Mouse (Mus musculus): Measurements from ENCODE around the gene Litaf. TPM values are rescaled to one million over a fixed set of nuclear protein-coding genes. Genes with fewer than 3 reads are reported as not detected.

Litaf gene
- polyA plus RNA-seq, 1 experiment, result 103 TPM

GRCm38 (mm10) chr16:11093717-11094386, 27.9 kb upstream of the Litaf start:
- TF ChIP-seq E2F4 (IDR thresholded peaks at IDR 0.05; ENCODE audit: insufficient read depth) (no peak), SRF (IDR thresholded peaks at IDR 0.05; ENCODE audit: control insufficient read depth, insufficient read length, low read depth) (no peak)
- Histone ChIP-seq H3K27me3 (ENCODE audit: control insufficient read depth, insufficient read depth, insufficient read length) (no peaks in the 10 kb centered on the region), H3K36me3 (ENCODE audit: control insufficient read depth, insufficient read depth) (peaks cover 51% of the 10 kb centered on the region), H3ac (ENCODE audit: control insufficient read depth, insufficient read length) (no peak overlapping the region), H3K79me2 (ENCODE audit: control insufficient read depth, insufficient read depth) (no peaks in the 10 kb centered on the region), H3K4me2 (ENCODE audit: low read depth) (no peak overlapping the region), H3K4me3 (no peak overlapping the region)

DNA sequence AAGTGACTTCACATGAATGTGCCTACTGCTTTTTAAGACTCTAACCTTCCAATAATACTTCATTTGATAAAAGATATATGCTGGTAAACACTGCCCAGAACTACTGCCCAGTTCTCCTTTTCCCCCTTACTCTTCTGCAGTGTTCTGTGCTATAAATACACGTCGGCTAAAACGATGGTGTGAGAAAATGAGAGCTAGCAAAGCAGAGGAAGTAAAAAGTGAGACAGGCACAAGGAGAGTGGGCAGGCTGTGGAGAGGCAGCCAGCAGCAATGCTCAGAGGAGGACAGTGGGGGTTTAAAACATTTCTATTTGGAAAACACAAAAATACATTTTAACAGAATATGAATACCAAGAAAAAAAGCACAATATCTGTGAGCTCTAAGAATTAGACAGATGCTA, 26.6 kb upstream of the Litaf start:
- TF ChIP-seq TCF12 (IDR thresholded peaks at IDR 0.05; ENCODE audit: insufficient read depth, poor library complexity, severe bottlenecking), result no peak
- TF ChIP-seq TCF3 (IDR thresholded peaks at IDR 0.05; ENCODE audit: insufficient read length, low read depth), result no peak
- no peak for TF ChIP-seq POLR2A (IDR thresholded peaks at IDR 0.05; ENCODE audit: insufficient read length, low read depth)
- no peak for TF ChIP-seq USF1 (IDR thresholded peaks at IDR 0.05; ENCODE audit: low read depth)
- TF ChIP-seq MAX (IDR thresholded peaks at IDR 0.05; ENCODE audit: low read depth), result no peak
- no peak for TF ChIP-seq E2F4 (IDR thresholded peaks at IDR 0.05; ENCODE audit: insufficient read depth)
- no peak for TF ChIP-seq MYOD1 (IDR thresholded peaks at IDR 0.05; ENCODE audit: control insufficient read depth in 1 of 3, insufficient read length in 2 of 3, low read depth in 2 of 3)
- no peak overlapping the region for H3ac ChIP-seq (ENCODE audit: control insufficient read depth, insufficient read length)
- H3K27me3 ChIP-seq (ENCODE audit: control insufficient read depth, insufficient read depth, insufficient read length), result no peaks in the 10 kb centered on the region
- peaks cover 55% of the 10 kb centered on the region for H3K36me3 ChIP-seq (ENCODE audit: control insufficient read depth, insufficient read depth)
- H3K4me2 ChIP-seq (ENCODE audit: low read depth), result no peak overlapping the region
- H3K4me3 ChIP-seq, result no peak overlapping the region
- H3K79me2 ChIP-seq (ENCODE audit: control insufficient read depth, insufficient read depth), result no peaks in the 10 kb centered on the region

DNA sequence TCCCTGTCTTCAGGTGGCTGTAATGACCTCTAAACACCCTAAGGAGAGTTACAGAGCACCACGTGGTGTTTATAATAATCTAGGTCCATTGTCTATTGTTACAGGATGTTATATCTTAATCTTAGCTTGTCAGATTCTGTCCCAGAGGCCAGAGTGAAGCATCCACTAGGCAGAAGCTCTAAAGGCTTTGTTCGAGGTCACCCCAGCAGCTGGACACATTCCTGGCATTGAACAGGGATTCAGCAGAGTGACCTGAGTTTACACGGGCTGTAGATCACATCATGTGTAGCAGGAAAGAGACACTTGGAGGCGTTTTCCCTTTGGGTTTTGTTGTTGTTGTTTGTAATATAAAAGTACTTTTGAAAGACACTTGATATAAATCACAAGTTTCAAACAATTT, 26.1 kb upstream of the Litaf start:
- Histone ChIP-seq H3K4me2 (ENCODE audit: low read depth) (no peak overlapping the region), H3K79me2 (ENCODE audit: control insufficient read depth, insufficient read depth) (no peaks in the 10 kb centered on the region), H3K4me3 (no peak overlapping the region), H3ac (ENCODE audit: control insufficient read depth, insufficient read length) (no peak overlapping the region), H3K36me3 (ENCODE audit: control insufficient read depth, insufficient read depth) (peaks cover 56% of the 10 kb centered on the region), H3K27me3 (ENCODE audit: control insufficient read depth, insufficient read depth, insufficient read length) (no peaks in the 10 kb centered on the region)
- no peak for TF ChIP-seq SRF (IDR thresholded peaks at IDR 0.05; ENCODE audit: control insufficient read depth, insufficient read length, low read depth)
- no peak for TF ChIP-seq E2F4 (IDR thresholded peaks at IDR 0.05; ENCODE audit: insufficient read depth)
- no peak for TF ChIP-seq MAX (IDR thresholded peaks at IDR 0.05; ENCODE audit: low read depth)
- TF ChIP-seq MYOD1 (IDR thresholded peaks at IDR 0.05; ENCODE audit: control insufficient read depth in 1 of 3, insufficient read length in 2 of 3, low read depth in 2 of 3), result no peak
- no peak for TF ChIP-seq MYOG (IDR thresholded peaks at IDR 0.05; ENCODE audit: control insufficient read depth in 1 of 3, insufficient read depth in 1 of 3, insufficient read length in 2 of 3, low read depth in 2 of 3)
- TF ChIP-seq USF1 (IDR thresholded peaks at IDR 0.05; ENCODE audit: low read depth), result no peak
- TF ChIP-seq TCF12 (IDR thresholded peaks at IDR 0.05; ENCODE audit: insufficient read depth, poor library complexity, severe bottlenecking), result no peak
- no peak for TF ChIP-seq TCF3 (IDR thresholded peaks at IDR 0.05; ENCODE audit: insufficient read length, low read depth)
- no peak for TF ChIP-seq POLR2A (IDR thresholded peaks at IDR 0.05; ENCODE audit: insufficient read length, low read depth)
- no peak for TF ChIP-seq CEBPB (IDR thresholded peaks at IDR 0.05; ENCODE audit: insufficient read depth, poor library complexity, severe bottlenecking)
- no peak for TF ChIP-seq POLR2AphosphoS2 (IDR thresholded peaks at IDR 0.05; ENCODE audit: insufficient read length, low read depth)
- TF ChIP-seq REST (IDR thresholded peaks at IDR 0.05; ENCODE audit: insufficient read depth, insufficient read length), result no peak

DNA sequence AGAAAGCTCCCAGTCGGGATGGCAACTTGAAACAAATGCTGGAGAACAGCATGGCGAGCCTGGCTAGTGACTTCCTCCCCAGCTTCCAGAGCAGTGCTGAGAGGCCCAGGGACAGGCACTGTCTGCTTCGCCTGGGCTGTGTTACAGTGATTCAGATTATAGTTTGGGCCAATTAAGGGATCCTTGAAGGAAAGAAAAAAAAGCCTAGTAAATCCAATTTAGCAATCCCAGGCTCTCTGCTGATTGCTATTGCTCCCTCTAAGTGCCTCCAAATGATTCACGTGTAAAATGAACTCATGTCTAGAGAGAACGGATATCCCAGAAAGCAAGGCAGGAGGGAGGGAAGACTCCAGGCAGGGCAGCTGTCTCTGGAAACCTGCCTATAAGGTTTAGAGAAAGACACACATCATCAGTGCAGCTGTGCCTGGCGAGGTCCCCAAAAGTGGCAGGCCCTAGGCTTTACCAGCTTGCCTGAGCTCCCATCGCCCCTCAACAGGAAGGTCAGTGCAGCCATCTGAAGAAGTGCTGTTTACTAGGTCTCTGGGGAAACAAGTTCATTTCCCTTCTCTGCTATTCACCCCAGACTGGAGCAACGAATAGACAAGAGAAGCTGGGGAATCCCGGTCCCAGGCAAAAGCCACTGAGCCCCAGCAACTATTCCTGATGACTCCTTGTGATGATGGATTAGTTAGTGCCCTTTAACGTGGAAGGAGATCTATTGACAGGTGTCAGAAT, 25.0 kb upstream of the Litaf start:
- Histone ChIP-seq H3K4me3 (no peak overlapping the region), H3K36me3 (ENCODE audit: control insufficient read depth, insufficient read depth) (peaks cover 54% of the 10 kb centered on the region), H3ac (ENCODE audit: control insufficient read depth, insufficient read length) (no peak overlapping the region), H3K27me3 (ENCODE audit: control insufficient read depth, insufficient read depth, insufficient read length) (no peaks in the 10 kb centered on the region), H3K79me2 (ENCODE audit: control insufficient read depth, insufficient read depth) (no peaks in the 10 kb centered on the region), H3K4me2 (ENCODE audit: low read depth) (no peak overlapping the region)
- TF ChIP-seq POLR2AphosphoS2 (IDR thresholded peaks at IDR 0.05; ENCODE audit: insufficient read length, low read depth) (no peak), MAX (IDR thresholded peaks at IDR 0.05; ENCODE audit: low read depth) (no peak), E2F4 (IDR thresholded peaks at IDR 0.05; ENCODE audit: insufficient read depth) (no peak), USF1 (IDR thresholded peaks at IDR 0.05; ENCODE audit: low read depth) (no peak), MYOD1 (IDR thresholded peaks at IDR 0.05; ENCODE audit: control insufficient read depth in 1 of 3, insufficient read length in 2 of 3, low read depth in 2 of 3) (no peak), TCF12 (IDR thresholded peaks at IDR 0.05; ENCODE audit: insufficient read depth, poor library complexity, severe bottlenecking) (no peak), MYOG (IDR thresholded peaks at IDR 0.05; ENCODE audit: control insufficient read depth in 1 of 3, insufficient read depth in 1 of 3, insufficient read length in 2 of 3, low read depth in 2 of 3) (no peak), CEBPB (IDR thresholded peaks at IDR 0.05; ENCODE audit: insufficient read depth, poor library complexity, severe bottlenecking) (no peak), TCF3 (IDR thresholded peaks at IDR 0.05; ENCODE audit: insufficient read length, low read depth) (no peak), POLR2A (IDR thresholded peaks at IDR 0.05; ENCODE audit: insufficient read length, low read depth) (no peak), REST (IDR thresholded peaks at IDR 0.05; ENCODE audit: insufficient read depth, insufficient read length) (no peak), SRF (IDR thresholded peaks at IDR 0.05; ENCODE audit: control insufficient read depth, insufficient read length, low read depth) (no peak)
